Mouse (Mus musculus): ENCODE data around the gene Rap1a.

- no peak for TF ChIP-seq POLR2AphosphoS2 (IDR thresholded peaks at IDR 0.05; ENCODE audit: low read length)
- TF ChIP-seq EP300 (IDR thresholded peaks at IDR 0.05; ENCODE audit: low read depth in 1 of 2, low read length in 2 of 2) = no peak
These were observed 75.1 kb downstream of the Rap1a start for GRCm38 (mm10) chr3:105726037-105726436.

Data from MEL (cell line).